Mouse (Mus musculus) stomach, embryonic 16.5 days (tissue): ENCODE measurements at regions not wholly inside any gene's neighbourhood (a gene's known extent, or its start where the extent isn't known, plus 50 kb on each side); places are given as distances from the start of the nearest gene placed in this dataset.

Source experiments
- ATAC-seq: fragments of 200-750 bp; cut with Nextera tagmentation; 2 replicates; pipeline ENCODE4 v1.8.0; 2017; ENCODE audit warnings: moderate number of reproducible peaks, moderate TSS enrichment; ENCODE audit not compliant: insufficient read depth, low FRiP score
- H3K27ac ChIP-seq: fragments of 300-500 bp; sonication (generic); 2 replicates; pipeline ENCODE4 v1.5.1; 2014; ENCODE audit warnings: low read length
- H3K27me3 ChIP-seq: fragments of 300-500 bp; sonication (generic); 2 replicates; pipeline ENCODE4 v1.6.1; 2014; ENCODE audit warnings: low read length, control low read depth, mixed read lengths; ENCODE audit not compliant: control insufficient read depth, insufficient read depth
- H3K36me3 ChIP-seq: fragments of 300-500 bp; sonication (generic); 2 replicates; pipeline ENCODE4 v1.6.1; 2014; ENCODE audit warnings: low read length; ENCODE audit not compliant: control insufficient read depth, insufficient read depth
- H3K4me1 ChIP-seq: fragments of 300-500 bp; sonication (generic); 2 replicates; pipeline ENCODE4 v1.6.1; 2014; ENCODE audit warnings: low read length, control low read depth, mixed read lengths; ENCODE audit not compliant: control insufficient read depth, insufficient read depth
- H3K4me2 ChIP-seq: fragments of 300-500 bp; sonication (generic); 2 replicates; pipeline ENCODE4 v1.6.1; 2014; ENCODE audit warnings: low read depth, low read length, mixed read lengths
- H3K4me3 ChIP-seq: fragments of 300-500 bp; sonication (generic); replicated peaks from 2 replicates; pipeline ENCODE4 v1.5.1; 2014; ENCODE audit warnings: mild to moderate bottlenecking, low read length
- H3K9ac ChIP-seq: fragments of 300-500 bp; sonication (generic); 2 replicates; pipeline ENCODE4 v1.6.1; 2014; ENCODE audit warnings: low read length
- H3K9me3 ChIP-seq: fragments of 300-500 bp; sonication (generic); replicated peaks from 2 replicates; pipeline ENCODE4 v1.6.1; 2016; ENCODE audit warnings: low read length, control low read depth; ENCODE audit not compliant: control insufficient read depth
- WGBS: fragments of 180-500 bp; shearing (Covaris S2); extraction: QIAGEN DNeasy Blood & Tissue Kit; methylation state at CpG from one replicate; pipeline ENCODE4 v1.1.7; 2014; 5-methylcytosine and 5-hydroxymethylcytosine counted together

DNA sequence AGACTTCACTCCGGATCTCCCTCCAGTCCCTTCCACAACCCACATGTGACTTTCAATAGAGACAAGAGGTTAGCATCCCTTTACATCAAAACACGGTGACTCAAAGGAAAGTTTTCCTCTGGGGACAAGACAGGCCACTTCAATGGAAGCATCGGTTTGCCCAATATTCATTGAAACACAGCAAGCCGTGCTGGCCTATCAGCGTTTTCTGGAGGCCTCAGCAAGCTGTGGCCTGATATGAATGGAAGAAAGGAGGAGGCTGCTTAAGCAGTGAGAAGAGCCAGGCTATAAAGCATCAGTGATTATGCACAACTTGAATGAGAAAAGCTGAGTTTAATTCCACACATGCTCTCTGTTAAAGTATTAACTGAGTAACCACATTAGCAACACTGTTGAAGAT is 125.3 kb upstream of the Map3k7 start:
- 70% methylated on average over 5 of the region's 5 CpGs for WGBS
- 0 out of 2 replicates have a peak, but pooled peaks cover 3% of the 10 kb centered on the region for H3K4me1 ChIP-seq
- ATAC-seq, result no peak
- no peaks in the 10 kb centered on the region for H3K9me3 ChIP-seq
- H3K36me3 ChIP-seq, result no peaks in the 10 kb centered on the region
- H3K27ac ChIP-seq, result no peak overlapping the region
- no peaks in the 10 kb centered on the region for H3K27me3 ChIP-seq
- no peak overlapping the region for H3K4me2 ChIP-seq
- no peak overlapping the region for H3K4me3 ChIP-seq
- no peak overlapping the region for H3K9ac ChIP-seq

DNA sequence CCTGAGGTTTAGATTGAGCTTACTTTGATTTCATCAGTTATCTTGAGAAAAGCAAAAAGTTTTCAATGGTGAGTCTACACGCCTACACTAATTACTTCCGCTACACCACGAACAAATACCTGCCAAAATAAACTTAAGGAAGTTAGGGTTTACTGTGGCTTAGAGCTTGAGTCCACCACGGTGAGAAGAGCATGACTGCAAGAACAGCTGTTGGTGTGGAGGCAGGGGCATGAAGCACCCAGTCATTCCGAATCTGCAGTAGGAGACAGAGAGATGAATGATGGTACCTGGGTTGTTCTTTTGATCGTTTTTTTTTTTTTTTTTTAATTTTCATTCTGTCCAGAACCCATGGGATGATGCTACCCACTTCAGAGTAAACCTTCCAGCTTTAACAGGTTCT is 114.1 kb upstream of the Map3k7 start:
- no peaks in the 10 kb centered on the region for H3K9me3 ChIP-seq
- H3K27ac ChIP-seq, result no peak overlapping the region
- H3K36me3 ChIP-seq, result no peaks in the 10 kb centered on the region
- H3K4me2 ChIP-seq, result no peak overlapping the region
- H3K27me3 ChIP-seq, result no peaks in the 10 kb centered on the region
- no peak for ATAC-seq
- no peaks in the 10 kb centered on the region for H3K4me1 ChIP-seq
- no peak overlapping the region for H3K4me3 ChIP-seq
- H3K9ac ChIP-seq, result no peak overlapping the region
- WGBS, result 70% methylated on average over 6 of the region's 6 CpGs

DNA sequence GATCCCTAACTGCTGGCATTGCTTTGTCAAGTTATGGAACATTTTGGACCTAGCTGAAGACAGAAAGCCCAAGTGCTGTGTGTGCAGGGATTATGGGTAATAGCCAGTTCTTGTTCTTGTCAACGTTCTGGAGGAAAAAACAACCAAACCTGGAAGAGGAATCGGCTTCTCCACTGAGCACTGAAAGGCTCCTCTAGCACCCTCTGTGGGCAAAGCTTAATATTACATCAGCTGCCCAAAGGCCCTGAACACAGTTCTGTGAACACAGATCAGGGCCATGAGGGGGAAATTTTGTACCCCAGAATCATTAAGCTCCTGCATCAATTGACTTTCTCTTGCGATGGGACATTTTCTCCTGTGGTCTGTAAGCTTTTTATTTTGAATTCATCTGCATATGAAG is 112.9 kb upstream of the Map3k7 start:
- WGBS, result 42% methylated on average over 3 of the region's 3 CpGs

DNA sequence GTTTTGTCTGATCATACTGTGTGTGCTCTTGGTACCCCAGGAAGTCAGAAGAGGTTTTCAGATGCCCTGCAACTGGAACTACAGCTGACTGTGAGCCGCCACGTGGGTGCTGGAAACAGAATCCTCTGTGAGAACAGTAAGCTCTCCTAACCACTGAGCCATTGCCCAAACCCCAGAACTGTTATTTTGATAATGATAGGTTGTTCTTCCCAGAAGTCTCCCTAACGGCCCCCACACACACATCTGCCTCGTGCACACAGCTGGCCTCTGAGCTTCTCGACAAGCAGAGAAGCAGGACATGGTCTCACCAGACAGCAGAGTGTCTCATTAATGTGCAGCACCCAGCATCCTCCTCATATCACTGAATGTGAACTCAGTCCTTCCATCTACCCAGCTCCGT is 110.0 kb upstream of the Map3k7 start:
- H3K4me1 ChIP-seq, result no peaks in the 10 kb centered on the region
- H3K4me3 ChIP-seq, result no peak overlapping the region
- no peak overlapping the region for H3K4me2 ChIP-seq
- no peak overlapping the region for H3K9ac ChIP-seq
- H3K27me3 ChIP-seq, result no peaks in the 10 kb centered on the region
- 84% methylated on average over 6 of the region's 6 CpGs for WGBS
- no peaks in the 10 kb centered on the region for H3K36me3 ChIP-seq
- no peak for ATAC-seq
- no peaks in the 10 kb centered on the region for H3K9me3 ChIP-seq
- H3K27ac ChIP-seq, result no peak overlapping the region

More for the DNA sequence above, 112.9 kb upstream of the Map3k7 start:
- Histone ChIP-seq H3K4me2 (no peak overlapping the region), H3K4me1 (no peaks in the 10 kb centered on the region), H3K4me3 (no peak overlapping the region), H3K9ac (no peak overlapping the region), H3K27me3 (no peaks in the 10 kb centered on the region), H3K36me3 (no peaks in the 10 kb centered on the region), H3K27ac (no peak overlapping the region), H3K9me3 (no peaks in the 10 kb centered on the region)
- ATAC-seq, result no peak

DNA sequence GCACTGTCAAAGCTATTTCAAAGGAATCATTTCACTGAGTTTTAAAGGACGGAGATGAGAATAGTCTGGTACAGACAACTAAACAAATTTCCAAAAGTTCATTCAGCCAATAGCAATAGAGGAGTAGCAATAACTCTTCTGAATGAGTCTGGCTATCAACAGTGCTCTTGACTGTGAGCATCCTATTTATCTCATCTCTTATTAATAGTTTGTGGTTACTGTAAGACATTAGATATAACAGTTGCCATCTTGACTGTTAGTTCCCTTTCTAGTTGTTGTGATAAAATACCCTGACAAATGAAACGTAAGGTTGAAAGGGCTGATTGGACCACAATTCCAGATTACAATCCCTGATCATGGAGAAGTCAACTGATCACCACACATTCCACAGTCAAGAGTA is 103.5 kb upstream of the Map3k7 start:
- Histone ChIP-seq H3K36me3 (no peaks in the 10 kb centered on the region), H3K4me2 (no peak overlapping the region), H3K27me3 (no peaks in the 10 kb centered on the region), H3K27ac (no peak overlapping the region), H3K4me3 (no peak overlapping the region), H3K9me3 (no peaks in the 10 kb centered on the region), H3K9ac (no peak overlapping the region), H3K4me1 (no peaks in the 10 kb centered on the region)
- no peak for ATAC-seq
- WGBS, result 87% methylated on average over 2 of the region's 2 CpGs

DNA sequence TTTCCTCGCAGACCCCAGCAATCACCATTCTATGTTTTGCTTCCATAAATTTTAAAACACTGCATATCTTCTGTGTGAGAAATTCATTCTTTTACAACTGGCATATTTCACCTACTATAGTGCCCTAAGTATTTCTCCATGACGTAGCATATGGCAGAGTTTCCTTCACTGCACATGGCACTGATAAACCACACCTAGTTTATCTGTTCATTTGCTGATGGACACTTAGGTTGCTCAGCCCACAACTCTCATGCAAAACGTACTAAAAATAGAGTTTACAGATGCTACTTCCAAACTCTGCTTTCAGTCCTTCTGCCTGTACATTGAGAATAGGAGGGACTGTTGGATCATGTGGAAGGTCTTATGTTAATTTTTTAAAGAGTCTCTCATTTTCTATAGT is 102.7 kb upstream of the Map3k7 start:
- H3K27me3 ChIP-seq, result no peaks in the 10 kb centered on the region
- no peaks in the 10 kb centered on the region for H3K4me1 ChIP-seq
- H3K36me3 ChIP-seq, result no peaks in the 10 kb centered on the region
- no peak overlapping the region for H3K9ac ChIP-seq
- no peaks in the 10 kb centered on the region for H3K9me3 ChIP-seq
- ATAC-seq, result no peak
- H3K27ac ChIP-seq, result no peak overlapping the region
- WGBS, result 74% methylated on average over 3 of the region's 3 CpGs
- H3K4me3 ChIP-seq, result no peak overlapping the region
- no peak overlapping the region for H3K4me2 ChIP-seq

DNA sequence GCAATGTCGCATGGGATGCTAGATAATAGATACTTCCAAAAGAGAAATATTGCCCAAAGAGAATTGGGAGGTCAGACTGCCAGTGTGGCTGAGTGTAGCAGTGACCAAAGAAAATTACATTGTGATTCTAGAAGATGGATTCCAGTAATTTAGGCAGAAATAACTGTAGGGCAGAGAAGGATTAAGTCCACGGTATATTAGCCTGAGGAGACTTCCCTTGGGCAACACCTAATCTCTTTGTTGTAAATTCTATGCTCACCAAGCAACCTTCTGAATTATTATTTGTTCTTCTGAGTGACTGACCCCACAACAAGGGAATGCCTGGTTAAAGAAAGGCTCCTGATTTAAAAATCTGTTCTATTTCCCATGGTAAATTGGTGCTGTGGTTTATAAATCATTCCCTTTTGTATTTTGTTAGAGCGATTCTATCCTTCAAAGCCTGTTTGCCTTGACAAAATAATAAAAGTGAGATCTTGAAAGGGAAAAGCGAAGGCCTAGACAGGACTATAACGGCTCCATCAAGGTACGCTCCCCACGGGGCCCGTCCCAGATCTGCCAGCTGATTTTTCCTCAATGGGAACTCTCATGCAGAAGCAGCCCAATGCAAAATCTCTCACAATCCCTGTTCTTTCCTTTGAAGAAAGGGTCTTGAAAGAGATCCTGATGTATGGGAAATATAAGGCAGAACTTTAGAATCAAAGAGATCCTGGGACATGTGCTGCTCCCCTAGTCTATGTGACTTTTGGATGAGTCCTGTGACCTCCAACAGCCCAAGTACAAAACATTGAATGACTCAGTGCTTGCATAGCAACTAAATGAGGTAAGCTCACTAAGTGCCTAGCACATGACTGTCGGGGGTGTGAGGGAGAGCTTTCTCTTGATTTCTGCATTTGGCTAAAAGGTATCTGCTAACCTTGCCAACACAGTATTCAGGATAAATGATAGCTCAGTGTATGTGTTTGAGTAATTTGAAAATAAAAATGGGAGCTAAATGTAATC is 90.6 kb upstream of the Map3k7 start:
- no peaks in the 10 kb centered on the region for H3K36me3 ChIP-seq
- no peak overlapping the region for H3K27ac ChIP-seq
- no peak overlapping the region for H3K9ac ChIP-seq
- no peaks in the 10 kb centered on the region for H3K4me1 ChIP-seq
- WGBS, result 66% methylated on average over 9 of the region's 9 CpGs
- no peak for ATAC-seq
- no peak overlapping the region for H3K4me2 ChIP-seq
- H3K27me3 ChIP-seq, result no peaks in the 10 kb centered on the region
- no peaks in the 10 kb centered on the region for H3K9me3 ChIP-seq
- no peak overlapping the region for H3K4me3 ChIP-seq

DNA sequence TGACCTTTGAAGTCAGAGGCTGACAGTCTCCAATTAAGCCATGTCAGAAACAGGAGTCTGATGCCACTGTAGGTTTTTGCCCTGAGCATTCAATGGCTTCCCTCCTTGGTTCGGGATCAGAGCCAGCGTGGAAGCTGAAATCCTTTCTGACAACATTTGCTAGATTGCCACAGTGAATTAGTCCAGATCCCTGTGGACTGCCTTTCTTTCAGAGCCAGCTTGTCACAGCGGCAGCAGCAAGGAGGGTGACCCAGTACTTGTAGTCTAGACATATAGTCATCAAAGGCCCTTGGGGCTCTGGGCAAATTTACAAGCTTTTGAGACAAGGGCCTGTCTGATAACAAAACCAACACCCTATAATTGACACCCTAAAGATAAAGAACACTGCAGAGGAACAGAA is 86.5 kb upstream of the Map3k7 start:
- WGBS, result 31% methylated on average over 3 of the region's 3 CpGs

DNA sequence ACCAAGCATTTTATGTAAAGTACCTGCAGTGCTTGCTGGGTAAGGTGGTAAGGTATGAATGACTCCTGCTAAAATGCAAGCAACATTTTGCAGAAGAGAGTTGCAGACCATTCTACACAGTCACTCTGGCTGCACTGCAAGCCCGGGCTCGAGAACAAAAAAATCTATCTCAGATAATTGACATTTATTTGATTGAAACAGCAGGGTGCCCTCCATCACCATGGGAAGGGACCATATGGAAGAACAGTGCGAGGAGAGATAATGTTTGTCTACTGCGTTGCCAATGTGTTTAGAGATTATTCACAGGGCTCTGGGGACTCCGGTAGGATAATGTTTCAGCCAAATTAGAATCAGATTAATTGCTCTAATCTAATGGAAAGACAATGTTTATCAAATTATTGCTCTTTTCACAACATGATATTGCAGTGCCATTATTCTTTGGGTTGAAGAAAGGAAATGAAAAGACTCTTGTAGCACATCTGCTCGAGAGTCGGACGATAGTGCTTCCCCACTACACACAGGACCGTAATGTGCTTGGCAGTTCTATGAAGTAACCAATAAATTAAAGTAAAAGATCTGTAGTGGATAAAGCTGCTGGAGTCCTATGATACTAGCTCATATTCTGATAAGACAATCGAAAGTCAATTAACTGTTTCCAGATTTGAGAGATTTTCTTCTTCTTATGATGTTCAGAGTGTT is 85.3 kb upstream of the Map3k7 start:
- Histone ChIP-seq H3K4me1 (no peaks in the 10 kb centered on the region), H3K27me3 (no peaks in the 10 kb centered on the region), H3K27ac (no peak overlapping the region), H3K36me3 (no peaks in the 10 kb centered on the region), H3K9ac (no peak overlapping the region), H3K4me3 (no peak overlapping the region), H3K4me2 (no peak overlapping the region), H3K9me3 (no peaks in the 10 kb centered on the region)
- 57% methylated on average over 10 of the region's 10 CpGs for WGBS
- ATAC-seq, result no peak

More for the DNA sequence above, 86.5 kb upstream of the Map3k7 start:
- H3K27ac ChIP-seq, result no peak overlapping the region
- no peak overlapping the region for H3K4me3 ChIP-seq
- H3K27me3 ChIP-seq, result no peaks in the 10 kb centered on the region
- no peaks in the 10 kb centered on the region for H3K36me3 ChIP-seq
- H3K4me1 ChIP-seq, result no peaks in the 10 kb centered on the region
- H3K4me2 ChIP-seq, result no peak overlapping the region
- no peak for ATAC-seq
- no peaks in the 10 kb centered on the region for H3K9me3 ChIP-seq
- no peak overlapping the region for H3K9ac ChIP-seq
